Mouse (Mus musculus): Measurements from ENCODE around the gene Pkd2.
"Not testable (repeated sequence)": the region's sequence is repeated elsewhere in the genome, so short reads cannot be mapped to it uniquely, and the experiment has no call there.

Gene Pkd2

GRCm38 (mm10) chr5:104458832-104459705, at the start of gene Pkd2:
TSS of gene Pkd2 (plus strand) at chr5:104459450.
- peak; percentile 90 for DNase-seq (ENCODE audit: extremely low read depth, insufficient read length, low spot score)

GRCm38 (mm10) chr5:104415999-104416398, 43.3 kb upstream of the Pkd2 start:
- DNase-seq (ENCODE audit: extremely low read depth, insufficient read length, low spot score), result no peak

GRCm38 (mm10) chr5:104417028-104417427, 42.2 kb upstream of the Pkd2 start:
- DNase-seq (ENCODE audit: extremely low read depth, insufficient read length, low spot score), result no peak

GRCm38 (mm10) chr5:104417721-104418120, 41.5 kb upstream of the Pkd2 start:
- no peak for DNase-seq (ENCODE audit: extremely low read depth, insufficient read length, low spot score)

GRCm38 (mm10) chr5:104422039-104422438, 37.2 kb upstream of the Pkd2 start:
- DNase-seq (ENCODE audit: extremely low read depth, insufficient read length, low spot score), result no peak

- no peak for DNase-seq (ENCODE audit: extremely low read depth, insufficient read length, low spot score)
Observed at GRCm38 (mm10) chr5:104423861-104424260, 35.4 kb upstream of the Pkd2 start.

- DNase-seq (ENCODE audit: extremely low read depth, insufficient read length, low spot score), result no peak
Observed at GRCm38 (mm10) chr5:104425949-104426348, 33.3 kb upstream of the Pkd2 start.

- peak; percentile 59 for DNase-seq (ENCODE audit: extremely low read depth, insufficient read length, low spot score)
Observed at GRCm38 (mm10) chr5:104432886-104433285, 26.4 kb upstream of the Pkd2 start.

- no peak for DNase-seq (ENCODE audit: extremely low read depth, insufficient read length, low spot score)
Observed at GRCm38 (mm10) chr5:104433968-104434565, 25.2 kb upstream of the Pkd2 start.

- peak; percentile 78 for DNase-seq (ENCODE audit: extremely low read depth, insufficient read length, low spot score)
Observed at GRCm38 (mm10) chr5:104434835-104435301, 24.4 kb upstream of the Pkd2 start, which contains the start of gene Spp1. TSS of gene Spp1 (plus strand) at chr5:104435118.

GRCm38 (mm10) chr5:104436406-104437076, 22.7 kb upstream of the Pkd2 start:
- no peak for DNase-seq (ENCODE audit: extremely low read depth, insufficient read length, low spot score)

- DNase-seq (ENCODE audit: extremely low read depth, insufficient read length, low spot score), result peak; percentile 61
Observed at GRCm38 (mm10) chr5:104442396-104442795, 16.9 kb upstream of the Pkd2 start.

GRCm38 (mm10) chr5:104442850-104443249, 16.4 kb upstream of the Pkd2 start:
- no peak for DNase-seq (ENCODE audit: extremely low read depth, insufficient read length, low spot score)

GRCm38 (mm10) chr5:104446156-104446555, 13.1 kb upstream of the Pkd2 start:
- DNase-seq (ENCODE audit: extremely low read depth, insufficient read length, low spot score), result peak; percentile 75

- not testable (repeated sequence) for DNase-seq (ENCODE audit: extremely low read depth, insufficient read length, low spot score)
Observed at GRCm38 (mm10) chr5:104448346-104448745, 10.9 kb upstream of the Pkd2 start.

- DNase-seq (ENCODE audit: extremely low read depth, insufficient read length, low spot score), result no peak
Observed at GRCm38 (mm10) chr5:104449491-104449890, 9.8 kb upstream of the Pkd2 start.

GRCm38 (mm10) chr5:104453075-104453474, 6.2 kb upstream of the Pkd2 start:
- DNase-seq (ENCODE audit: extremely low read depth, insufficient read length, low spot score), result peak; percentile 57

GRCm38 (mm10) chr5:104454564-104454963, 4.7 kb upstream of the Pkd2 start:
- DNase-seq (ENCODE audit: extremely low read depth, insufficient read length, low spot score), result no peak

- peak; percentile 77 for DNase-seq (ENCODE audit: extremely low read depth, insufficient read length, low spot score)
Observed at GRCm38 (mm10) chr5:104459706-104460455, 631 bp downstream of the Pkd2 start.

GRCm38 (mm10) chr5:104460456-104460838, 1.2 kb downstream of the Pkd2 start:
- DNase-seq (ENCODE audit: extremely low read depth, insufficient read length, low spot score), result no peak

GRCm38 (mm10) chr5:104460856-104461255, 1.6 kb downstream of the Pkd2 start:
- no peak for DNase-seq (ENCODE audit: extremely low read depth, insufficient read length, low spot score)
